Mouse (Mus musculus): ENCODE data around the gene 2310061I04Rik.

- TF ChIP-seq CTCF (IDR thresholded peaks at IDR 0.05; ENCODE audit: borderline replicate concordance, insufficient read depth, low read length) (no peak), POLR2A (IDR thresholded peaks at IDR 0.05; ENCODE audit: low read depth, low read length) (peak; percentile 5)
These were observed 22.7 kb upstream of the 2310061I04Rik start for GRCm38 (mm10) chr17:35919864-35920301.
